Mouse (Mus musculus): ENCODE results near the gene Rpgrip1l.

DNA sequence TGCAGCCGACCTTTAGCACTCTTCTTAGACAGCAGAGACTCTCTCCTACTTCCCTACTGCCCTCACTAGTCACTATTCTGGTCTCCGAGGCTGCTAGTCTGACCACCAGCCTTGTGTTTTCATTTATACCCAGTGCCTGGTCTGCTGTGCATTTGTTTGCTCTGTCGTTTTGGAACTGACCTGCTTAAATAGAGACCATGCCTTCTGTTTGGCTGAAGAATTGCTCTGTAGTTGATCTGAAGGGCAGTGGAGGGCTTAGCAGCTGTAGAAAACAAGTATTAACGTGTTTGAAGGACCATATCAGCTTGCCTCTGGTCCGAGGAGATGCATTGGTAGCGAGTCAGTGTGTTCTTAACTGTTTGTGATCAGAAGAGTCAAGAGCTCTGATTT lies 16.4 kb upstream of the Rpgrip1l start:
- no peak for TF ChIP-seq CTCF (IDR thresholded peaks at IDR 0.05; ENCODE audit: borderline replicate concordance, insufficient read depth, low read depth, low read length)
- no peak for TF ChIP-seq POLR2A (IDR thresholded peaks at IDR 0.05; ENCODE audit: borderline replicate concordance, insufficient read depth, low read length)

Data from cerebellum, adult 2 months (tissue).